Mouse (Mus musculus): ENCODE measurements at regions not wholly inside any gene's neighbourhood (a gene's known extent, or its start where the extent isn't known, plus 50 kb on each side); places are given as distances from the start of the nearest gene placed in this dataset.
A peak's percentile ranks its signal among the peaks of the same experiment; 100 is the strongest.

DNA sequence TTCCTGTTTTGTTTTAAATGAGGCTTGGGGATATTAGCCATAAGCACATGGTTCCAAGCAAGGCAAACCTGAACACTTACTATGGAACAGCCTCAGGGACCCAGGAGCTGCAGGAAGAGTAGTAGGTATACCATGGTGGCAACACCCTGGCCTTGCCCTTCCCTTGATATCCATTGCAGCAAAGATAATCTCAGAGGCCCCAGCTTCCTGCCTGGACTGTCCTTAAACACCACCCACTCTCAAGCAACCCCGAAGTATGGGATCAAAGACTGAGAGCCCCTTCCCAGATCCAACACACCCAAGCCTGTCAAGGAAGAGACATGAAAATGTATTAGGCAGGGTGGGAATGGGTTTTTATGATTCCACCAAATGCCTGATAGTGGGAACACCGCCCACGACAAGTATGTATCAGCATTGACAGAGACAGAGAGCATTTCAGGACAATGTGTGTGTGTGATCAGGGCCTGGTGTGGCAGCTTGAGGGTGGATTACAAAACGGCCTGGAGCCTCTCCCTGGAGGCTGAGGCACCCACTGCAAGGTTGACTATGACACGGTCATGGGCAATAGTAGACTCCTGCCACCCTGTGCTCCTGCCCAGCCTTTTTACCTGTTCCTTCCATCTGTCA, 179.5 kb downstream of the Bcl11b start:
- peaks cover 6% of the 10 kb centered on the region; the same call in 1 of the 2 replicates for H3K4me1 ChIP-seq
- WGBS, result 88% methylated on average over 5 of the region's 5 CpGs
- H3K9me3 ChIP-seq (replicated peaks), result no peaks in the 10 kb centered on the region
- H3K36me3 ChIP-seq (ENCODE audit: poor library complexity, severe bottlenecking), result no peaks in the 10 kb centered on the region
- H3K4me2 ChIP-seq, result no peak overlapping the region
- no peak overlapping the region for H3K27ac ChIP-seq
- no peak overlapping the region for H3K4me3 ChIP-seq
- H3K27me3 ChIP-seq, result no peaks in the 10 kb centered on the region
- ATAC-seq, result no peak
- no peak overlapping the region for H3K9ac ChIP-seq

GRCm38 (mm10) chr12:107825921-107826320, 177.5 kb downstream of the Bcl11b start:
- no peaks in the 10 kb centered on the region for H3K27me3 ChIP-seq
- WGBS, result 95% methylated on average over 4 of the region's 4 CpGs
- H3K4me3 ChIP-seq, result no peak overlapping the region
- H3K27ac ChIP-seq, result no peak overlapping the region
- no peak for ATAC-seq
- H3K4me2 ChIP-seq, result no peak overlapping the region
- no peaks in the 10 kb centered on the region for H3K36me3 ChIP-seq (ENCODE audit: poor library complexity, severe bottlenecking)
- H3K9ac ChIP-seq, result no peak overlapping the region
- no peaks in the 10 kb centered on the region for H3K9me3 ChIP-seq (replicated peaks)
- H3K4me1 ChIP-seq, result peaks cover 6% of the 10 kb centered on the region; the same call in 1 of the 2 replicates

DNA sequence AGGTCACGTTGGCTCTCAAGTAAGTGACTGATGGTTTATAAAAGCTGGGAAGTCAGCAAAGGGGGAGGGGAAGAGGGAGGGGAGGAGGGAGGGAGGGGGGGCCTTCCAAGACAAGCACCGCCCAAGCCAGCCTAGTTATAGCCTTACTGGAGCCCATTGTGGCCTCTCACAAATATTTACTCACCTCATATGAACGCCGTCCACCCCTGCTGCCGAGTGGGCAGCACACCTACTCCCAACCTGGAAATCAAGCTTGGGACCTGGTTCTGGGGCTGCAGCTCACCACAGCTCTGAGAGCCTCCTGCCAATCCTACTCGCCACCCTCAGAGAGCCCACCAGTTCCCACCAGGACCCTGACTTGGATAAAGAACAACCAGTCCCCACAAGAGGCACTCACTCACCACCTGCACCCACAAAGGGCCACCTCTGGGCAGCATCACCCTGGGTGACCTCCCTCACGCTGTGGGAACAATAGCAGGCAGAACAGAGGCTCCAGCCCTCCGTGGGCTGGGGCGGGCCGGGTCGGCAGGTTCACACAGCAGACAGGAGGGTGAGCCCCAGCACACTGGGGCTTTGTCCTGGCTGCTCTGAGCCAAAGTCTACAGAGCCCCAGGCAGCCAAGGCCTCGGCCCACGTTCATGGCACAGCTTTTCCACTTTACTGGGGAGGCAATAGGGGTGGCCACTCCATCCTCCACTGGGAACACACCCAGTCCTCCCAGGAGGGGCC, 171.8 kb downstream of the Bcl11b start:
- Histone ChIP-seq H3K36me3 (ENCODE audit: poor library complexity, severe bottlenecking) (no peaks in the 10 kb centered on the region), H3K4me1 (peaks cover 10% of the 10 kb centered on the region), H3K27me3 (no peaks in the 10 kb centered on the region), H3K9ac (no peak overlapping the region), H3K4me3 (no peak overlapping the region), H3K9me3 (replicated peaks) (no peaks in the 10 kb centered on the region), H3K4me2 (no peak overlapping the region), H3K27ac (no peak overlapping the region)
- no peak for ATAC-seq
- 32% methylated on average over 12 of the region's 13 CpGs for WGBS

DNA sequence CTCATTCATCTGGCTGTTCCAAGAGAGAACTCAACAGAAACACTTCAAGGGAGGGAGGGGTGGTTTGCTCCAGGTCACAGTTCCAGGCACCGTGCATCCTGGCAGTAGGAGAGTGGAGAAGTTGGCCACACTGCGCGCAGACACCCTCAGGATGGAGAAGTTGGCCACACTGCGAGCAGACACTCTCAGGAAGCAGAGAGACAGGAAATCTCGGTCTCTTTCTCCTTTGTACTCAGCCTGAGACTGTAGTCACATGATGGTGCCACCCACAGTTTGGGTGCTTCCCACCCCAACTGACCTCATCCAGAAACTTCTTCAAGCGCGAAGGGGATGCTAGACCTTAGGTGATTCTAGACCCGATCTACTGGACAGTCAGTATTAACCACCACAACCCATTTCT, 170.4 kb downstream of the Bcl11b start:
- Histone ChIP-seq H3K36me3 (ENCODE audit: poor library complexity, severe bottlenecking) (no peaks in the 10 kb centered on the region), H3K27me3 (no peaks in the 10 kb centered on the region), H3K9me3 (replicated peaks) (0 out of 2 replicates have a peak, but pooled peaks cover 3% of the 10 kb centered on the region), H3K4me3 (no peak overlapping the region), H3K4me2 (no peak overlapping the region), H3K4me1 (peaks cover 10% of the 10 kb centered on the region), H3K27ac (no peak overlapping the region), H3K9ac (no peak overlapping the region)
- 96% methylated on average over 8 of the region's 8 CpGs for WGBS
- no peak for ATAC-seq

- H3K27ac ChIP-seq, result no peak overlapping the region
- no peaks in the 10 kb centered on the region for H3K36me3 ChIP-seq (ENCODE audit: poor library complexity, severe bottlenecking)
- 0 out of 2 replicates have a peak, but pooled peaks cover 3% of the 10 kb centered on the region for H3K9me3 ChIP-seq (replicated peaks)
- no peaks in the 10 kb centered on the region for H3K27me3 ChIP-seq
- ATAC-seq, result no peak
- H3K9ac ChIP-seq, result no peak overlapping the region
- peaks cover 10% of the 10 kb centered on the region for H3K4me1 ChIP-seq
- H3K4me2 ChIP-seq, result no peak overlapping the region
- H3K4me3 ChIP-seq, result no peak overlapping the region
- 87% methylated on average over 5 of the region's 5 CpGs for WGBS
These were observed 168.9 kb downstream of the Bcl11b start for GRCm38 (mm10) chr12:107834512-107834911.

DNA sequence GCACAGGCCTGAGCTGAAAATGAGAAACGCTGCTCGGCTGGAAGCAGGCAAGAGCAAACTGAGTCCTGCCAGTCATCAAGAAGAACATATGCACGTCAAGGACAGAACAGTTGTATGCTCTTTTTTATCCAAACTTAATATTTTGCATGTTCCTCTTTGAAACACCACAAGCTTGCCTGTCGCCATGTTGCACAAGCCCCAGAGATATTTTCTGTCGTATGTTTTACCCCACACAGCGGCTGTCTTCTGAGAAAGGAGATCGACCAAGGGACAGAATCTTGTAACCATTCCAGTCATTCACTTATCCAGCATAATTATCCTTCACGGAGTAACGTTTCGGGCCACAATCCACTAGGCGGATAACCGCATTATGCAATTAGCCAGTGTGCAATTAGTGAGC, 165.7 kb downstream of the Bcl11b start:
- Histone ChIP-seq H3K4me3 (no peak overlapping the region), H3K36me3 (ENCODE audit: poor library complexity, severe bottlenecking) (no peaks in the 10 kb centered on the region), H3K9me3 (replicated peaks) (0 out of 2 replicates have a peak, but pooled peaks cover 3% of the 10 kb centered on the region), H3K27ac (no peak overlapping the region), H3K27me3 (no peaks in the 10 kb centered on the region), H3K4me2 (no peak overlapping the region), H3K9ac (no peak overlapping the region), H3K4me1 (no peaks in the 10 kb centered on the region)
- WGBS, result 80% methylated on average over 12 of the region's 12 CpGs
- ATAC-seq, result no peak

DNA sequence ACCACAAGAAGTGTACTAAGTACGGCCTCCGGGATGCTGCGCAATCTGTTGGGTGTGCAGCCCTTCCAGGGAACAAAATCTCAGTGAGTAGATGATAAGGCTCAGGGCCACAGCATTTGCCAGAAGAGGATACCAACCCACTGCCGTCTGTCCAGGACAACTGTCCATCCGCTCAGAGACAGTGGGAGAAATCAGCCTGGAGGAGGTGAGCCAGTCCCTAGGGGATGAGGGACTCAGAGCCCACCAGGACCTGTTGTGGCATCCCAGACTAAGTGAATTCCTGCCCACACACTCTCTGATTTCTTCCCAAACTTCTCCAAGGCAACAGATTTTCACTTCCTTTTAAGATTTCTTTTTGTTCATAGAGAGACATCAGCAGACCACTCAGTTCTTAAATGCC, 158.8 kb downstream of the Bcl11b start:
- H3K4me3 ChIP-seq, result no peak overlapping the region
- no peaks in the 10 kb centered on the region for H3K9me3 ChIP-seq (replicated peaks)
- no peaks in the 10 kb centered on the region for H3K27me3 ChIP-seq
- WGBS, result 95% methylated on average over 5 of the region's 5 CpGs
- ATAC-seq, result no peak
- no peak overlapping the region for H3K9ac ChIP-seq
- H3K27ac ChIP-seq, result no peak overlapping the region
- H3K36me3 ChIP-seq (ENCODE audit: poor library complexity, severe bottlenecking), result no peaks in the 10 kb centered on the region
- H3K4me2 ChIP-seq, result no peak overlapping the region
- no peaks in the 10 kb centered on the region for H3K4me1 ChIP-seq

DNA sequence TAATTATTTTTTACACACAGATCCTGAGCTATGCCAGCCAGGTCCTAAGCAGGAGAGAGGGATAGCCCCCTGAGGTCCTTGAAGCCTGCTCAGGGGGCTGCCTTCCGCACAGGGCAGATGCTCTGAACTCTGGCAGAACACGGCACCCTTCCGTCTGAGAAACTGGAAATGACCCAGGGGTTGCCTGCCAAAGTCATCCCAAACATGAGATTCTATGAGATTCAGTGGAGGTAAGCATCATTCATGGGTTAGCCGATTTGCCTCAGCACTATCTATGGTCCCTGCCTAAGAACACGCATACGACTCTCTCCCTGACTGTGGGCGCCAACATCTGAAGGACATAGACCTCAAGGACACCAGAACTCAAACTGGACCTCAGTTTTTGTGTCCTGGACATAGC, 152.8 kb downstream of the Bcl11b start:
- H3K27ac ChIP-seq, result no peak overlapping the region
- no peaks in the 10 kb centered on the region for H3K4me1 ChIP-seq
- ATAC-seq, result no peak
- no peak overlapping the region for H3K4me3 ChIP-seq
- H3K27me3 ChIP-seq, result no peaks in the 10 kb centered on the region
- no peaks in the 10 kb centered on the region for H3K36me3 ChIP-seq (ENCODE audit: poor library complexity, severe bottlenecking)
- H3K4me2 ChIP-seq, result no peak overlapping the region
- 93% methylated on average over 7 of the region's 7 CpGs for WGBS
- no peaks in the 10 kb centered on the region for H3K9me3 ChIP-seq (replicated peaks)
- no peak overlapping the region for H3K9ac ChIP-seq

DNA sequence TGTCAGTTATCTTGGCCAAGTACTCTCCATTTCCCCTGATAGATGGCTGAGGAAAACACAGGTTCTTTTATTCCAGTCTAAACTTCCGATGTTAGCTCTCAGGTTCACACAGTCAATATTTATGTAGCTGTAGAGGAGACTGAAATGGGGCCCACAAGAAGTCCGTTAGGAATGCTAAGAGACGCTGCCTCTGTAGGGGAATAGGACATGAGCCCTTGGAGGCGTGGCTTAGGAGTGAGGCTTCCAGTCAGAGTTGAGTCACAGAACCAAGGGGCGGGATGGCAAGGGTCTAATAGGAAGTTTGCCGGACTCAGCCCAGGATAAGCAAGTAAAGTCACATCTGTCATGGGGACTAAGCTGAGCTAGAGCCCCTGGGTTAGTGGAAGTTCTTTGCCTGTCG, 150.5 kb downstream of the Bcl11b start:
- H3K9me3 ChIP-seq (replicated peaks), result no peaks in the 10 kb centered on the region
- no peak overlapping the region for H3K9ac ChIP-seq
- H3K4me1 ChIP-seq, result no peaks in the 10 kb centered on the region
- H3K4me3 ChIP-seq, result no peak overlapping the region
- ATAC-seq, result no peak
- no peaks in the 10 kb centered on the region for H3K27me3 ChIP-seq
- no peaks in the 10 kb centered on the region for H3K36me3 ChIP-seq (ENCODE audit: poor library complexity, severe bottlenecking)
- H3K4me2 ChIP-seq, result no peak overlapping the region
- no peak overlapping the region for H3K27ac ChIP-seq
- 78% methylated on average over 7 of the region's 7 CpGs for WGBS

- no peak overlapping the region for H3K4me3 ChIP-seq
- 88% methylated on average over 4 of the region's 4 CpGs for WGBS
These were observed 147.9 kb downstream of the Bcl11b start for GRCm38 (mm10) chr12:107855547-107855946.

GRCm38 (mm10) chr12:107856421-107857043, 146.9 kb downstream of the Bcl11b start:
- Histone ChIP-seq H3K4me1 (peaks cover 24% of the 10 kb centered on the region), H3K4me3 (no peak overlapping the region), H3K27me3 (no peaks in the 10 kb centered on the region), H3K27ac (no peak overlapping the region), H3K9ac (no peak overlapping the region), H3K9me3 (replicated peaks) (no peaks in the 10 kb centered on the region), H3K4me2 (no peak overlapping the region), H3K36me3 (ENCODE audit: poor library complexity, severe bottlenecking) (no peaks in the 10 kb centered on the region)
- ATAC-seq, result no peak
- 79% methylated on average over 6 of the region's 6 CpGs for WGBS

More at GRCm38 (mm10) chr12:107855547-107855946, 147.9 kb downstream of the Bcl11b start:
- Histone ChIP-seq H3K36me3 (ENCODE audit: poor library complexity, severe bottlenecking) (no peaks in the 10 kb centered on the region), H3K4me2 (no peak overlapping the region), H3K27me3 (no peaks in the 10 kb centered on the region), H3K9me3 (replicated peaks) (no peaks in the 10 kb centered on the region), H3K9ac (no peak overlapping the region), H3K27ac (no peak overlapping the region), H3K4me1 (peaks cover 24% of the 10 kb centered on the region)
- no peak for ATAC-seq

DNA sequence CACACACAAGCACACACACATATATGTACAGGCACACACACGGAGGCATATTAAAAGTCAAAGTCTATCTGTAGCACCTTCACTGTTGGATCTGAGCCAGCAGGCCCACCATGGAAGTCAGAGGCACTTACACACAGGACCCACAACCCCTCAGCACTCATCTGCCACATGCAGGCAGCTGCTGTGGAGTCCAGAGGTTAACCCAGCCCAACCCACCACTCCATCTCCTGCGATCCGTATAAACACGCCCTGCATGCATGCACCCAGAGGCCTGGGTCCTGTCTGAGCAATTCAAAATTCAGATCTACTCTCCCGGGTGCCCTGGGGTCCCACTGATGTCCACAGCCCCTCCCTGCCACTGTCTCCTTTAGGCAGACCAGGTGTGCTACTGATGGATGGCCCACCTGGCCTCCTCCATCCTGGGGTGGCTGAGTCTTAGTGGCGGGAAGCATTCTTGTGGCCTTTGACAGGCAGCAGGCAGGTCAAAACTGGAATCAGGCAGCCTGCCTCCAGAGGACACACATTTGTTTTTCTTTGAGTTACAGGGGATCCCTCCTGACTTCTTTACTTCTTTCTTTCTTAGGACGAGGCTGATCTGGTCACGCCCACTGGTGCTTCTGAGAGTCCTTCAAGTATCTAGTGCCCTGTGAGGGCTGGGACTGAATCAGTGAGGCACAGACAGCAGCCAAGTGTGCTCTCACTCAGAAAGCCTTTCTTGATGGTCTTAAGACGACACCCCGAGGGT, 144.7 kb downstream of the Bcl11b start:
- H3K9ac ChIP-seq, result no peak overlapping the region
- peaks cover 24% of the 10 kb centered on the region for H3K4me1 ChIP-seq
- H3K4me2 ChIP-seq, result no peak overlapping the region
- no peak overlapping the region for H3K4me3 ChIP-seq
- H3K9me3 ChIP-seq (replicated peaks), result no peaks in the 10 kb centered on the region
- no peaks in the 10 kb centered on the region for H3K36me3 ChIP-seq (ENCODE audit: poor library complexity, severe bottlenecking)
- no peaks in the 10 kb centered on the region for H3K27me3 ChIP-seq
- H3K27ac ChIP-seq, result peak overlapping the region; percentile 59
- 0 out of 2 replicates have a peak, but pooled peaks have one; percentile 11 for ATAC-seq
- 54% methylated on average over 10 of the region's 10 CpGs for WGBS
